Mouse (Mus musculus) embryonic facial prominence, embryonic 10.5 days (tissue): ENCODE data around the gene Slc7a6os. TPM values are rescaled to one million over a fixed set of nuclear protein-coding genes. Genes with fewer than 3 reads are reported as not detected.

ENCODE experiments used
- polyA plus RNA-seq: library from polyadenylated mRNA; unstranded; fragments of >200 nt; fragmentation: Nextera tagmentation; extraction: Ambion mirVana; gene quantifications from 2 replicates; pipeline ENCODE4 v1.2.1, GENCODE M21; 2016

Slc7a6os gene
- polyA plus RNA-seq, 1 experiment from 2014 or later, result 39.7 TPM

Other genes starting within 250 kb of the Slc7a6os start
- 31.0 and 33.9 TPM in 2 replicates for gene Slc12a4, start 244.8 kb downstream of the Slc7a6os start, polyA plus RNA-seq
- not detected in 2 replicates for gene Dpep3, start 231.5 kb downstream of the Slc7a6os start, polyA plus RNA-seq
- gene Dus2, start 219.6 kb downstream of the Slc7a6os start, polyA plus RNA-seq, result 21.0 and 24.9 TPM in 2 replicates
- gene Dpep2nb, start 205.0 kb downstream of the Slc7a6os start, polyA plus RNA-seq, result not detected in 2 replicates
- gene Ddx28, start 199.1 kb downstream of the Slc7a6os start, polyA plus RNA-seq, result 22.3 and 23.6 TPM in 2 replicates
- gene Nfatc3, start 152.1 kb downstream of the Slc7a6os start, polyA plus RNA-seq, result 6.8 and 7.3 TPM in 2 replicates
- 7.5 and 10.5 TPM in 2 replicates for gene Esrp2, start 74.0 kb downstream of the Slc7a6os start, polyA plus RNA-seq
- gene Pla2g15, start 60.5 kb downstream of the Slc7a6os start, polyA plus RNA-seq, result 12.8 and 13.8 TPM in 2 replicates
- 71.6 and 84.5 TPM in 2 replicates for gene Slc7a6, start 42.1 kb downstream of the Slc7a6os start, polyA plus RNA-seq
- gene Prmt7, start within 50 bp of the Slc7a6os start, polyA plus RNA-seq, result 75.8 and 80.6 TPM in 2 replicates
- gene Smpd3, start 127.1 kb upstream of the Slc7a6os start, polyA plus RNA-seq, result 4.0 and 5.0 TPM in 2 replicates
- gene Zfp90, start 204.4 kb upstream of the Slc7a6os start, polyA plus RNA-seq, result 24.5 and 26.4 TPM in 2 replicates